Mouse (Mus musculus) heart, postnatal 4 days (tissue): ENCODE data around the gene Pip4k2c. TPM values are rescaled to one million over a fixed set of nuclear protein-coding genes. Genes with fewer than 3 reads are reported as not detected.
"Not testable (repeated sequence)": the region's sequence is repeated elsewhere in the genome, so short reads cannot be mapped to it uniquely, and the experiment has no call there.

ENCODE experiments used
- DNase-seq: peaks from one replicate; pipeline ENCODE4 v3.0.0; 2021
- total RNA-seq, 2 experiments: library from RNA; stranded (reverse); gene quantifications; 2 replicates each; pipeline ENCODE4 v1.2.3; 2021

Gene Pip4k2c
- total RNA-seq, 2 experiments from 2014 or later, result 25.7 to 26.6 TPM

GRCm38 (mm10) chr10:127208921-127209320 is 2.5 kb downstream of the Pip4k2c start:
- DNase-seq, result no peak

- no peak for DNase-seq
Observed at GRCm38 (mm10) chr10:127205373-127205772, 6.0 kb downstream of the Pip4k2c start.

GRCm38 (mm10) chr10:127204589-127204988 is 6.8 kb downstream of the Pip4k2c start:
- no peak for DNase-seq

- no peak for DNase-seq
Observed at GRCm38 (mm10) chr10:127203106-127203505, 8.3 kb downstream of the Pip4k2c start.

- no peak for DNase-seq
Observed at GRCm38 (mm10) chr10:127200279-127200678, 11.1 kb downstream of the Pip4k2c start.

GRCm38 (mm10) chr10:127199474-127199873 is 11.9 kb downstream of the Pip4k2c start:
- no peak for DNase-seq

GRCm38 (mm10) chr10:127199068-127199467 is 12.3 kb downstream of the Pip4k2c start:
- no peak for DNase-seq

GRCm38 (mm10) chr10:127198492-127198891 is 12.9 kb downstream of the Pip4k2c start:
- no peak for DNase-seq

- no peak for DNase-seq
Observed at GRCm38 (mm10) chr10:127197505-127198110, 13.8 kb downstream of the Pip4k2c start.

- DNase-seq, result no peak
Observed at GRCm38 (mm10) chr10:127197104-127197503, 14.3 kb downstream of the Pip4k2c start.

GRCm38 (mm10) chr10:127196392-127196791 is 15.0 kb downstream of the Pip4k2c start:
- DNase-seq, result peak; percentile 77

GRCm38 (mm10) chr10:127195328-127196129 is 15.9 kb downstream of the Pip4k2c start, which contains the start of gene Dtx3:
Gene Dtx3 (minus strand): TSS chr10:127195728.
- DNase-seq, result peak; percentile 59

- peak; percentile 75 for DNase-seq
Observed at GRCm38 (mm10) chr10:127194428-127195327, 16.7 kb downstream of the Pip4k2c start.

- no peak for DNase-seq
Observed at GRCm38 (mm10) chr10:127193011-127193410, 18.4 kb downstream of the Pip4k2c start.

GRCm38 (mm10) chr10:127192057-127192328 is 19.4 kb downstream of the Pip4k2c start:
- not testable (repeated sequence) for DNase-seq

GRCm38 (mm10) chr10:127191191-127192056 is 20.0 kb downstream of the Pip4k2c start:
- no peak for DNase-seq

- DNase-seq, result no peak
Observed at GRCm38 (mm10) chr10:127190398-127191190, 20.8 kb downstream of the Pip4k2c start.

GRCm38 (mm10) chr10:127189651-127190381 is 21.6 kb downstream of the Pip4k2c start, which contains the start of gene Arhgef25:
Gene Arhgef25 (minus strand): TSS chr10:127190083.
- DNase-seq, result peak; percentile 67

- peak; percentile 55 for DNase-seq
Observed at GRCm38 (mm10) chr10:127189116-127189650, 22.2 kb downstream of the Pip4k2c start.
